Mouse (Mus musculus): ENCODE measurements around the gene Ankrd11. TPM values are rescaled to one million over a fixed set of nuclear protein-coding genes. Genes with fewer than 3 reads are reported as not detected.

Gene Ankrd11
- polyA plus RNA-seq, 1 experiment: 32.5 TPM

- TF ChIP-seq MYOD1 (IDR thresholded peaks at IDR 0.05; ENCODE audit: control insufficient read depth, insufficient read length, low read depth) (no peak), USF1 (IDR thresholded peaks at IDR 0.05; ENCODE audit: low read depth) (peak; percentile 17)
- Histone ChIP-seq H3K4me3 (ENCODE audit: insufficient read depth, poor library complexity, severe bottlenecking) (no peak overlapping the region), H3ac (ENCODE audit: control insufficient read depth, insufficient read length, low read depth) (no peak overlapping the region), H3K79me2 (ENCODE audit: control insufficient read depth, insufficient read depth) (peaks cover 100% of the 10 kb centered on the region), H3K27me3 (ENCODE audit: control insufficient read depth, insufficient read depth, insufficient read length) (no peaks in the 10 kb centered on the region), H3K79me3 (ENCODE audit: low read depth) (peaks cover 96% of the 10 kb centered on the region), H3K36me3 (ENCODE audit: control insufficient read depth, insufficient read depth) (peaks cover 10% of the 10 kb centered on the region)
Measured at GRCm38 (mm10) chr8:122961458-122961857, 80.6 kb downstream of the Ankrd11 start.

- peaks cover 100% of the 10 kb centered on the region for H3K79me2 ChIP-seq (ENCODE audit: control insufficient read depth, insufficient read depth)
- H3K4me3 ChIP-seq (ENCODE audit: insufficient read depth, poor library complexity, severe bottlenecking): no peak overlapping the region
- H3K27me3 ChIP-seq (ENCODE audit: control insufficient read depth, insufficient read depth, insufficient read length): no peaks in the 10 kb centered on the region
- no peak for TF ChIP-seq MYOG (IDR thresholded peaks at IDR 0.05; ENCODE audit: control insufficient read depth, extremely low read depth, insufficient read length)
- no peak for TF ChIP-seq CEBPB (IDR thresholded peaks at IDR 0.05; ENCODE audit: low read depth)
- TF ChIP-seq CTCF (IDR thresholded peaks at IDR 0.05; ENCODE audit: control insufficient read depth, insufficient read depth, insufficient read length): no peak
- no peak for TF ChIP-seq MAX (IDR thresholded peaks at IDR 0.05)
- no peak for TF ChIP-seq USF1 (IDR thresholded peaks at IDR 0.05; ENCODE audit: low read depth)
- TF ChIP-seq MYOD1 (IDR thresholded peaks at IDR 0.05; ENCODE audit: control insufficient read depth, insufficient read length, low read depth): no peak
- no peak for TF ChIP-seq FOSL1 (IDR thresholded peaks at IDR 0.05; ENCODE audit: insufficient read depth, low read length, poor library complexity, severe bottlenecking)
- no peak overlapping the region for H3ac ChIP-seq (ENCODE audit: control insufficient read depth, insufficient read length, low read depth)
- peaks cover 96% of the 10 kb centered on the region for H3K79me3 ChIP-seq (ENCODE audit: low read depth)
- peaks cover 10% of the 10 kb centered on the region for H3K36me3 ChIP-seq (ENCODE audit: control insufficient read depth, insufficient read depth)
Measured at GRCm38 (mm10) chr8:122960932-122961331, 81.1 kb downstream of the Ankrd11 start.

- no peak overlapping the region for H3K4me3 ChIP-seq (ENCODE audit: insufficient read depth, poor library complexity, severe bottlenecking)
- peaks cover 96% of the 10 kb centered on the region for H3K79me3 ChIP-seq (ENCODE audit: low read depth)
- no peak overlapping the region for H3ac ChIP-seq (ENCODE audit: control insufficient read depth, insufficient read length, low read depth)
- no peak for TF ChIP-seq MAX (IDR thresholded peaks at IDR 0.05)
- TF ChIP-seq FOSL1 (IDR thresholded peaks at IDR 0.05; ENCODE audit: insufficient read depth, low read length, poor library complexity, severe bottlenecking): no peak
- no peak for TF ChIP-seq USF1 (IDR thresholded peaks at IDR 0.05; ENCODE audit: low read depth)
- TF ChIP-seq MYOD1 (IDR thresholded peaks at IDR 0.05; ENCODE audit: control insufficient read depth, insufficient read length, low read depth): no peak
- H3K36me3 ChIP-seq (ENCODE audit: control insufficient read depth, insufficient read depth): peaks cover 10% of the 10 kb centered on the region
- H3K79me2 ChIP-seq (ENCODE audit: control insufficient read depth, insufficient read depth): peaks cover 100% of the 10 kb centered on the region
- H3K27me3 ChIP-seq (ENCODE audit: control insufficient read depth, insufficient read depth, insufficient read length): no peaks in the 10 kb centered on the region
Measured at GRCm38 (mm10) chr8:122960323-122960722, 81.8 kb downstream of the Ankrd11 start.

DNA sequence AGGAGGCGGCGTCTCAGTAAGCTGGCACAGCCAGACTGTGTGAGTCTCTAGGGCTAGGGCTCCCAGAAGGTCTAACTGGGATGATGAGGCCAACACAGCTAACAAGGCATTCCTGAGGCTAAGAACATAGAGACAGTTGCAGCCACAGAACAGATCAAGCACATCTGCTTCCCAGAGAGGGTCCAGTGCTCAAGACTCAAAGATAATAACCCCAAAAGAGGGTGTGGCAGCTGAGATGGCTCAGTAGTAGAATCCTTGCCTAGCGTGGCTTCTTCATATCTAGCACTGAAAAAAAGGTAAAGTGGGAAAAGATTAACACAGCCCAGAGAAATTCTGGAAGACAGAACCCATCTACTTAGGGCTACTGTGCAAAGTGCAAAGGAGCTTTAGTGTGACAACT is 86.1 kb downstream of the Ankrd11 start:
- Histone ChIP-seq H3ac (ENCODE audit: control insufficient read depth, insufficient read length, low read depth) (no peak overlapping the region), H3K79me3 (ENCODE audit: low read depth) (peaks cover 98% of the 10 kb centered on the region), H3K27me3 (ENCODE audit: control insufficient read depth, insufficient read depth, insufficient read length) (no peaks in the 10 kb centered on the region), H3K4me3 (ENCODE audit: insufficient read depth, poor library complexity, severe bottlenecking) (no peak overlapping the region), H3K79me2 (ENCODE audit: control insufficient read depth, insufficient read depth) (peaks cover 100% of the 10 kb centered on the region), H3K36me3 (ENCODE audit: control insufficient read depth, insufficient read depth) (peaks cover 8% of the 10 kb centered on the region)
- TF ChIP-seq MYOD1 (IDR thresholded peaks at IDR 0.05; ENCODE audit: control insufficient read depth, insufficient read length, low read depth): no peak
- no peak for TF ChIP-seq FOSL1 (IDR thresholded peaks at IDR 0.05; ENCODE audit: insufficient read depth, low read length, poor library complexity, severe bottlenecking)
- TF ChIP-seq USF1 (IDR thresholded peaks at IDR 0.05; ENCODE audit: low read depth): no peak
- no peak for TF ChIP-seq CEBPB (IDR thresholded peaks at IDR 0.05; ENCODE audit: low read depth)
- TF ChIP-seq MYOG (IDR thresholded peaks at IDR 0.05; ENCODE audit: control insufficient read depth, extremely low read depth, insufficient read length): no peak
- TF ChIP-seq MAX (IDR thresholded peaks at IDR 0.05): no peak
- TF ChIP-seq CTCF (IDR thresholded peaks at IDR 0.05; ENCODE audit: control insufficient read depth, insufficient read depth, insufficient read length): no peak

- Histone ChIP-seq H3K79me3 (ENCODE audit: low read depth) (peaks cover 97% of the 10 kb centered on the region), H3ac (ENCODE audit: control insufficient read depth, insufficient read length, low read depth) (no peak overlapping the region), H3K4me3 (ENCODE audit: insufficient read depth, poor library complexity, severe bottlenecking) (no peak overlapping the region), H3K27me3 (ENCODE audit: control insufficient read depth, insufficient read depth, insufficient read length) (no peaks in the 10 kb centered on the region), H3K79me2 (ENCODE audit: control insufficient read depth, insufficient read depth) (peaks cover 100% of the 10 kb centered on the region), H3K36me3 (ENCODE audit: control insufficient read depth, insufficient read depth) (peaks cover 8% of the 10 kb centered on the region)
- no peak for TF ChIP-seq CTCF (IDR thresholded peaks at IDR 0.05; ENCODE audit: control insufficient read depth, insufficient read depth, insufficient read length)
- no peak for TF ChIP-seq USF1 (IDR thresholded peaks at IDR 0.05; ENCODE audit: low read depth)
- no peak for TF ChIP-seq MYOG (IDR thresholded peaks at IDR 0.05; ENCODE audit: control insufficient read depth, extremely low read depth, insufficient read length)
- TF ChIP-seq MYOD1 (IDR thresholded peaks at IDR 0.05; ENCODE audit: control insufficient read depth, insufficient read length, low read depth): no peak
- no peak for TF ChIP-seq FOSL1 (IDR thresholded peaks at IDR 0.05; ENCODE audit: insufficient read depth, low read length, poor library complexity, severe bottlenecking)
- TF ChIP-seq MAX (IDR thresholded peaks at IDR 0.05): no peak
- TF ChIP-seq CEBPB (IDR thresholded peaks at IDR 0.05; ENCODE audit: low read depth): no peak
Measured at GRCm38 (mm10) chr8:122955195-122955594, 86.9 kb downstream of the Ankrd11 start.

DNA sequence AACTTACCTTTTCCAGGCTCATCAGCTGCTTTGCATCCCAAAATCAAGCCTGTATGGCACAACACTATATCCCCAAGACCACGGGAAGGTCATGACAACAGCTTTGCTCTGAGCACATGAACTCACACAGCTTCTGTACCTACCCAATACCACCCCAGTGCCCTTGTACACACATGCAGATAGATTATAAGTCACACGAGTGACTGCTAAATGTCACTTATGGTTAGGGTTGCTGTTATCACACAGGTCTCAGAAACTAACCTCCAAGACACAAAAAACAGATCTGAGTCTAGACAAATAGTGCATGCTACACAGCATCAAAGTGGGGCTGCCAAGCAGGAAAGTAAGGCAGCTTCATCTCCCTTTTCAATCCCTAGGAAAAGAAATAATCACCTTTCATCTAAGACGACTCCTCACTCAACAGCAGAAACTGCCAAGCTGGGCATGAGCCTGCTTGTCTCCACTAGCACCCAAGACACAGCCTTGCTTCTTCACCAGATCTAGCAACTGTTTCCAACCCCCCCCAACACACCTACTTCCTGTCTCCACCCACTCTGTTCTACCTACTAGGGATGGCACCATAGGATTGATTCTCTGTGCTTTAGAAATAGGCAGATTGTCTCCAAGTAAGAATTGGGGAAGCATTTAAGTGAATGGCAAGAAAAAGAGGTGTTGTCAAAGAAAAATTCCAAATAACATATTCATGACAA is 87.8 kb downstream of the Ankrd11 start:
- no peaks in the 10 kb centered on the region for H3K27me3 ChIP-seq (ENCODE audit: control insufficient read depth, insufficient read depth, insufficient read length)
- peaks cover 97% of the 10 kb centered on the region for H3K79me3 ChIP-seq (ENCODE audit: low read depth)
- peaks cover 5% of the 10 kb centered on the region for H3K36me3 ChIP-seq (ENCODE audit: control insufficient read depth, insufficient read depth)
- peaks cover 100% of the 10 kb centered on the region for H3K79me2 ChIP-seq (ENCODE audit: control insufficient read depth, insufficient read depth)
- H3K4me3 ChIP-seq (ENCODE audit: insufficient read depth, poor library complexity, severe bottlenecking): no peak overlapping the region
- TF ChIP-seq MYOG (IDR thresholded peaks at IDR 0.05; ENCODE audit: control insufficient read depth, extremely low read depth, insufficient read length) (no peak), CTCF (IDR thresholded peaks at IDR 0.05; ENCODE audit: control insufficient read depth, insufficient read depth, insufficient read length) (no peak), USF1 (IDR thresholded peaks at IDR 0.05; ENCODE audit: low read depth) (no peak), MYOD1 (IDR thresholded peaks at IDR 0.05; ENCODE audit: control insufficient read depth, insufficient read length, low read depth) (no peak), MAX (IDR thresholded peaks at IDR 0.05) (no peak), FOSL1 (IDR thresholded peaks at IDR 0.05; ENCODE audit: insufficient read depth, low read length, poor library complexity, severe bottlenecking) (no peak), CEBPB (IDR thresholded peaks at IDR 0.05; ENCODE audit: low read depth) (no peak)
- H3ac ChIP-seq (ENCODE audit: control insufficient read depth, insufficient read length, low read depth): no peak overlapping the region

Measured in C2C12 (cell line).